Mouse (Mus musculus) ES-Bruce4 (cell line): ENCODE measurements around the gene Atxn7l1.

Experiments
- CTCF ChIP-seq: IDR thresholded peaks from one replicate; pipeline ENCODE4 v1.8.1; 2011; ENCODE audit warnings: low read depth, low read length
- EP300 ChIP-seq: IDR thresholded peaks from 2 replicates; pipeline ENCODE4 v1.6.1; 2011; ENCODE audit warnings: low read depth, low read length; ENCODE audit not compliant: insufficient read depth

GRCm38 (mm10) chr12:33222187-33222586 lies 74.7 kb downstream of the Atxn7l1 start:
- TF ChIP-seq EP300 (no peak), CTCF (no peak)
